Mouse (Mus musculus) ES-Bruce4 (cell line): ENCODE results near the gene D17Wsu92e. TPM values are rescaled to one million over a fixed set of nuclear protein-coding genes. Genes with fewer than 3 reads are reported as not detected.

ENCODE experiments used
- H3K27ac ChIP-seq: 2 replicates; pipeline ENCODE4 v1.5.1; 2012; ENCODE audit warnings: low read length, inconsistent platforms; ENCODE audit not compliant: insufficient read depth
- H3K27me3 ChIP-seq: 2 replicates; pipeline ENCODE4 v1.6.1; 2012; ENCODE audit warnings: mild to moderate bottlenecking, low read length, inconsistent platforms; ENCODE audit not compliant: control insufficient read depth, poor library complexity, insufficient read depth, severe bottlenecking
- H3K36me3 ChIP-seq: 2 replicates; pipeline ENCODE4 v1.6.1; 2012; ENCODE audit warnings: inconsistent platforms, mild to moderate bottlenecking, low read length, moderate library complexity; ENCODE audit not compliant: control insufficient read depth, poor library complexity, insufficient read depth, severe bottlenecking
- H3K4me1 ChIP-seq: one replicate; pipeline ENCODE4 v1.8.1; 2011; ENCODE audit warnings: low read length; ENCODE audit not compliant: control insufficient read depth, insufficient read depth
- H3K4me3 ChIP-seq: 2 replicates; pipeline ENCODE4 v1.5.1; 2011; ENCODE audit warnings: low read depth, mild to moderate bottlenecking, low read length
- H3K9ac ChIP-seq: 2 replicates; pipeline ENCODE4 v1.6.1; 2012; ENCODE audit warnings: low read depth, mild to moderate bottlenecking, inconsistent platforms; ENCODE audit not compliant: poor library complexity, severe bottlenecking
- H3K9me3 ChIP-seq: replicated peaks from 2 replicates; pipeline ENCODE4 v1.6.1; 2012; ENCODE audit warnings: mild to moderate bottlenecking, low read length, inconsistent platforms; ENCODE audit not compliant: control insufficient read depth, poor library complexity, insufficient read depth, severe bottlenecking
- CTCF ChIP-seq: IDR thresholded peaks from one replicate; pipeline ENCODE4 v1.8.1; 2011; ENCODE audit warnings: low read depth, low read length
- EP300 ChIP-seq: IDR thresholded peaks from 2 replicates; pipeline ENCODE4 v1.6.1; 2011; ENCODE audit warnings: low read depth, low read length; ENCODE audit not compliant: insufficient read depth
- POLR2A ChIP-seq: IDR thresholded peaks from one replicate; pipeline ENCODE4 v1.8.1; 2011; ENCODE audit warnings: low read length; ENCODE audit not compliant: insufficient read depth
- polyA plus RNA-seq: library from polyadenylated mRNA; stranded (reverse); fragments of >200 nt; gene quantifications from 2 replicates; pipeline ENCODE4 v1.2.4, GENCODE M21; 2011; ENCODE audit warnings: low read depth; ENCODE audit not compliant: missing spikeins, insufficient read depth, insufficient read length

D17Wsu92e gene
- polyA plus RNA-seq, 1 experiment = 90.6 TPM

DNA sequence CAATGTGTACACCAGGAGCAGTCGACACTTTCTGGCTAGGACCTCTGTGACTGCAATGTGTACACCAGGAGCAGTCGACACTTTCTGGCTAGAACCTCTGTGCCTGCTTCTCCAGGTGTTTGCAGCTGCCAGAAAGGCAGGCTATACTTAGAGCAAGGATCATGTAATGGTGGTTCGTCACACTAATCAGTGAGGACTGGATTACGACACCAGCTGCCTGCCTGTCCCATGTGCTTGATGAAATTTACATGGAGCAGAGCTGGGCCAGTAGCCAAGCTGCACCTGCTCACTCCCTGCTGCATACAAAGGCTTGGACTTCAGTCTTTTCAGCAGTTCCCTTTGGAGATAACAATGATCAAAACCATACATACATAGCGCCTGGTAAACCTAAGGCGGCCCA is 23.7 kb downstream of the D17Wsu92e start:
- Histone ChIP-seq H3K36me3 (no peaks in the 10 kb centered on the region), H3K9ac (no peak overlapping the region), H3K9me3 (no peaks in the 10 kb centered on the region), H3K27ac (no peak overlapping the region), H3K27me3 (no peaks in the 10 kb centered on the region), H3K4me1 (no peaks in the 10 kb centered on the region), H3K4me3 (no peak overlapping the region)
- TF ChIP-seq EP300 = no peak
- TF ChIP-seq POLR2A = no peak
- TF ChIP-seq CTCF = no peak

- no peak for TF ChIP-seq POLR2A
- TF ChIP-seq CTCF = no peak
- no peak for TF ChIP-seq EP300
- no peak overlapping the region for H3K27ac ChIP-seq
- H3K9me3 ChIP-seq = no peaks in the 10 kb centered on the region
- H3K27me3 ChIP-seq = no peaks in the 10 kb centered on the region
- peaks cover 2% of the 10 kb centered on the region for H3K4me1 ChIP-seq
- no peaks in the 10 kb centered on the region for H3K36me3 ChIP-seq
- H3K9ac ChIP-seq = no peak overlapping the region
- H3K4me3 ChIP-seq = no peak overlapping the region
Observed at GRCm38 (mm10) chr17:27793144-27793543, 27.3 kb downstream of the D17Wsu92e start.

DNA sequence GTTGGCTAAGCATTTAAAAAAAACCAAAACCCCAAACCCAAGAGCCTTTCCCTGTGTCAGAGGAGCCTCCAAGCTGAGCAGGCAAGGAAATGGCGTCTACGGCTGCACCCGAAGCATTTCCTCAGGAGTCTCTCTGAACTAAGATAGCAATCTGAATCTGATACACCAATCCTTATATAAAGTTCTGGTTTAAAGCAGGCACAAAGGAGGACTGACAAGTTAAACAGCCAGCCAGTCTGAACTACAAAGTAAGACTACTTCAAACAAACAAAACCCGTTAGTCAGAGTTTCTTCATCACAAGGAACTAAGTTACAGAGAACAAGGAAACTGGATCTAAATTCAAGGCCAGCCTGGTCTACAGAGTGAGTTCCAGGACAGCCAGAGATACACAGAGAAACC is 27.9 kb downstream of the D17Wsu92e start:
- H3K27ac ChIP-seq = no peak overlapping the region
- H3K9ac ChIP-seq = no peak overlapping the region
- no peaks in the 10 kb centered on the region for H3K27me3 ChIP-seq
- no peaks in the 10 kb centered on the region for H3K36me3 ChIP-seq
- TF ChIP-seq EP300 (no peak), POLR2A (no peak), CTCF (no peak)
- peaks cover 2% of the 10 kb centered on the region for H3K4me1 ChIP-seq
- no peak overlapping the region for H3K4me3 ChIP-seq
- no peaks in the 10 kb centered on the region for H3K9me3 ChIP-seq

DNA sequence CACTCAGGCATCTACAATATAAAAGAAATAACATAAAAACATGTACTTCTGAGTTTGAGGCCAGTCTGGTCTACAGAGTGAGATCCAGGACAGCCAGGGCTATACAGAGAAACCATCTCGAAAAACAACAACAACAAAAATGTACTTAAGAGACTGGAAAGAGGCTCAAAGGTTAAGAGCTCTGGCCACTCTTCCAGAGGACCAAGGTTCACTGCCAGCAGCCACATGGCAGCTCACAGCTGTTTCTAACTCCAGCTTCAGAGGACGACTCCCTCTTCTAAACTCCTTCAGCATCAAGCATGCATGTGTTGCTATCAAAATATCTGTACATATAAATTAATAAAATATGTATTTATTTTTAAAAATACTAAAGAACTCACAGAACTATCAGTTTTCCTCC is 28.9 kb downstream of the D17Wsu92e start:
- no peak overlapping the region for H3K4me3 ChIP-seq
- no peaks in the 10 kb centered on the region for H3K27me3 ChIP-seq
- no peaks in the 10 kb centered on the region for H3K36me3 ChIP-seq
- H3K9me3 ChIP-seq = no peaks in the 10 kb centered on the region
- TF ChIP-seq EP300 (no peak), POLR2A (no peak), CTCF (no peak)
- peaks cover 2% of the 10 kb centered on the region for H3K4me1 ChIP-seq
- no peak overlapping the region for H3K9ac ChIP-seq
- no peak overlapping the region for H3K27ac ChIP-seq

DNA sequence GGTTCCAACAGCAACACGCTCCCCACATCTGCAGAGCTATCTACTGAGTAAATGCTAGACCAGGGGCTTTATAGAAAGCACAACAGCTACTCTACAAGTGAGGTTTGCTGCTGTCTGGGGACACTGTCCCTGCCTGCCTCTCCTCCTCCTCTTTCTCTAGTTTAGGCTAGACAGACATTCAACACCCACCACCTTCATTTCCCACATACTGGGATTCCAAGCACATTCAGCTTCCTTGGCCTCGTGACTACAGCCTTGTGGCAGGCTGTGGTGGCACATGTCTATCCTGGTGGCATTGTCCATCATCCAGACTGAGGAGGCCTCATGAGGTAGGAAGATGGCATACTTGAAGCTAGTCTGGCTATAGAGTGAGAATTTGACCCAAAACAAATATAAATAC is 29.5 kb downstream of the D17Wsu92e start:
- H3K4me3 ChIP-seq = no peak overlapping the region
- H3K27ac ChIP-seq = no peak overlapping the region
- H3K9ac ChIP-seq = no peak overlapping the region
- no peaks in the 10 kb centered on the region for H3K9me3 ChIP-seq
- TF ChIP-seq EP300 (no peak), CTCF (no peak), POLR2A (no peak)
- H3K36me3 ChIP-seq = peaks cover 4% of the 10 kb centered on the region; the same call in 1 of the 2 replicates
- H3K4me1 ChIP-seq = peaks cover 2% of the 10 kb centered on the region
- no peaks in the 10 kb centered on the region for H3K27me3 ChIP-seq

DNA sequence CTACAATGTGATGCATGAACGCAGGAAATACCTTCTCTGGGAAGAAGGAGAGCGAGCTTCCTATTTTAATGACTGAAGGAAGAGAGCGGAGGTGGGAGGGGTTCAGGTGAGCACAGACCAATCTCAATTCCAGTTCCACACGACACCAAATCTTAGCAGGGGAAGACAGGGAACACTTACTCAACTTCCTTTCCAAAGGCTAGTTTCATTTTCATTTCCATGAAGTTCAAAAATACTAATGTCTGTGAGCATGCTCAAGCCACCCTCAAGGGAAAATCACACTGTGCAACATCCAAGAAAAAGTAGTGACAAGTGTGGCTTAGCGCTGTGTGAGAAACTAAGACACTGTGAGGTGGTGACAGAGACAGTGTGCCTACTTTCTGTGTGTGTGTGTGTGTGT is 30.4 kb downstream of the D17Wsu92e start:
- Histone ChIP-seq H3K27me3 (no peaks in the 10 kb centered on the region), H3K27ac (no peak overlapping the region), H3K9ac (no peak overlapping the region), H3K36me3 (peaks cover 7% of the 10 kb centered on the region), H3K9me3 (no peaks in the 10 kb centered on the region), H3K4me3 (no peak overlapping the region), H3K4me1 (peaks cover 2% of the 10 kb centered on the region)
- TF ChIP-seq EP300 (no peak), POLR2A (no peak), CTCF (no peak)
